Mouse (Mus musculus): ENCODE data around the gene Smarca2. TPM values are rescaled to one million over a fixed set of nuclear protein-coding genes. Genes with fewer than 3 reads are reported as not detected.

Gene Smarca2
- polyA plus RNA-seq, 1 experiment from 2014 or later: 25.8 TPM

- H3K4me1 ChIP-seq: peaks cover 21% of the 10 kb centered on the region
- H3K27ac ChIP-seq (replicated peaks): no peak overlapping the region
- H3K4me3 ChIP-seq: no peak overlapping the region
- no peaks in the 10 kb centered on the region for H3K9me3 ChIP-seq
- H3K36me3 ChIP-seq: peaks cover 17% of the 10 kb centered on the region
- no peak overlapping the region for H3K4me2 ChIP-seq
- no peak overlapping the region for H3K9ac ChIP-seq
- WGBS: 81% methylated on average over 5 of the region's 5 CpGs
- H3K27me3 ChIP-seq (replicated peaks): no peaks in the 10 kb centered on the region
- no peak for ATAC-seq (ENCODE audit: extremely low read depth, insufficient number of reproducible peaks, low FRiP score, low TSS enrichment)
Measured at GRCm38 (mm10) chr19:26617287-26617686, 12.4 kb downstream of the Smarca2 start.

DNA sequence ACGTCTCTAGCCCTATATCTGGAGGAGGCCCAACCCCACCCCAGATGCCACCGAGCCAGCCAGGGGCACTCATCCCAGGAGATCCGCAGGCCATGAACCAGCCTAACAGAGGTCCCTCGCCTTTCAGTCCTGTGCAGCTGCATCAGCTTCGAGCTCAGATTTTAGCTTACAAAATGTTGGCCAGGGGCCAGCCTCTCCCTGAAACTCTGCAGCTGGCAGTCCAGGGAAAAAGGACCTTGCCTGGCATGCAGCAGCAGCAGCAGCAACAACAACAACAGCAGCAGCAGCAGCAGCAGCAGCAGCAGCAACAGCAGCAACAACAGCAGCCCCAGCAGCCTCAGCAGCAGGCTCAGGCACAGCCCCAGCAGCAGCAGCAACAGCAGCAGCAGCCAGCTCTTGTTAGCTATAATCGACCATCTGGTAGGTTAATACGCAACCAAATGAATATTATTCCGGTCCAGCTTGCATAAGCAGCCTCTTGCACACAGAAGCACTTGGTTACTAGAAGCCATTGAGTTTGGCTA, 25.9 kb downstream of the Smarca2 start:
- Histone ChIP-seq H3K27me3 (replicated peaks) (no peaks in the 10 kb centered on the region), H3K27ac (replicated peaks) (no peak overlapping the region)
- ATAC-seq (ENCODE audit: extremely low read depth, insufficient number of reproducible peaks, low FRiP score, low TSS enrichment): no peak

DNA sequence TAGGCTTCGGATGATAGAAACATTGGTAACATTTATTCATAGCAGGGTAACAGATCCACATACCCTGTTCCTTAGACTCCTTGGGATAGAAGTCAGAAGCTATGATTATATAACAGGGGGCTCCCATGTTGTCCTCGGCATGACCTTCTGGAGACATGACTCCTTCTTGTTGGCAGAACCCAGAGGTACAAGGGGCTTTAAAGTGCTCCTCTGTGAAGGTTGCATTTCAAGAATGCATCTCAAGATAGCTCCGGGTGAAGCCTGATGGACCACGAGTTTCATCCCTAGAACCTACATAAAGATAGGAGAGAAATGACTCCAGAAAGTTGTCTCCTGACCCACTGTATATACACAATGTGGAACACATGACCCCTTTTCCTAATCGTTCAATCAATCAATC, 27.4 kb downstream of the Smarca2 start:
- no peak overlapping the region for H3K4me2 ChIP-seq
- H3K36me3 ChIP-seq: peaks cover 21% of the 10 kb centered on the region
- no peak overlapping the region for H3K4me3 ChIP-seq
- no peak overlapping the region for H3K27ac ChIP-seq (replicated peaks)
- H3K9me3 ChIP-seq: no peaks in the 10 kb centered on the region
- 0 out of 2 replicates have a peak, but pooled peaks cover 5% of the 10 kb centered on the region for H3K4me1 ChIP-seq
- no peaks in the 10 kb centered on the region for H3K27me3 ChIP-seq (replicated peaks)
- 70% methylated on average over 5 of the region's 5 CpGs for WGBS
- no peak for ATAC-seq (ENCODE audit: extremely low read depth, insufficient number of reproducible peaks, low FRiP score, low TSS enrichment)
- no peak overlapping the region for H3K9ac ChIP-seq

More for the DNA sequence above, 25.9 kb downstream of the Smarca2 start:
- Histone ChIP-seq H3K4me3 (no peak overlapping the region), H3K9me3 (no peaks in the 10 kb centered on the region), H3K4me2 (no peak overlapping the region), H3K4me1 (0 out of 2 replicates have a peak, but pooled peaks cover 5% of the 10 kb centered on the region), H3K36me3 (peaks cover 28% of the 10 kb centered on the region), H3K9ac (no peak overlapping the region)
- 52% methylated on average over 8 of the region's 8 CpGs for WGBS

- peaks cover 5% of the 10 kb centered on the region for H3K4me1 ChIP-seq
- H3K27me3 ChIP-seq (replicated peaks): no peaks in the 10 kb centered on the region
- H3K9me3 ChIP-seq: no peaks in the 10 kb centered on the region
- no peak overlapping the region for H3K4me3 ChIP-seq
- H3K9ac ChIP-seq: no peak overlapping the region
- peaks cover 15% of the 10 kb centered on the region for H3K36me3 ChIP-seq
- no peak for ATAC-seq (ENCODE audit: extremely low read depth, insufficient number of reproducible peaks, low FRiP score, low TSS enrichment)
- no peak overlapping the region for H3K4me2 ChIP-seq
- 85% methylated on average over 13 of the region's 13 CpGs for WGBS
- H3K27ac ChIP-seq (replicated peaks): no peak overlapping the region
Measured at GRCm38 (mm10) chr19:26640556-26640955, 35.7 kb downstream of the Smarca2 start.

DNA sequence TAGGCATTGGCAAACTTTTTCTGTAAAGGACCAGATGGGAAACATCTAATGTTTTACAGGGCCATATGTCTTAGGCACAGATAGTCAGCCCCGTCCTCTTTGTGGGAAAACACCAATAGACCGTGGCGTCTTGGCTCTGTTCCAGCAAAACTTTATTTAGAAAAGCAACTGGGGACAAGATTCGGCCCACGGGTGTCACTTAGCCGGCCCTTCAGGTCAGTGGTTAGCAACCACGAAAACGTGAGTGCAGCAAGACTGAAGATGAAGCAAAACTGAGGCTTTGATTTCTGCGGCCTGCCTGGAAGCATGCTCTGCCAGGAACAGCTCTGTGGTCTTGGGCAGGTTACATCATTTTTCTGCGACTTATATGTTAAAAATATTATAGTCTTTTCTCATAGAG, 36.4 kb downstream of the Smarca2 start:
- 63% methylated on average over 10 of the region's 10 CpGs for WGBS
- no peak overlapping the region for H3K27ac ChIP-seq (replicated peaks)
- H3K4me3 ChIP-seq: no peak overlapping the region
- no peaks in the 10 kb centered on the region for H3K9me3 ChIP-seq
- no peaks in the 10 kb centered on the region for H3K27me3 ChIP-seq (replicated peaks)
- peaks cover 15% of the 10 kb centered on the region for H3K36me3 ChIP-seq
- H3K4me2 ChIP-seq: no peak overlapping the region
- H3K9ac ChIP-seq: no peak overlapping the region
- peaks cover 5% of the 10 kb centered on the region for H3K4me1 ChIP-seq
- ATAC-seq (ENCODE audit: extremely low read depth, insufficient number of reproducible peaks, low FRiP score, low TSS enrichment): no peak

- peaks cover 23% of the 10 kb centered on the region for H3K36me3 ChIP-seq
- no peaks in the 10 kb centered on the region for H3K27me3 ChIP-seq (replicated peaks)
- no peaks in the 10 kb centered on the region for H3K9me3 ChIP-seq
- H3K9ac ChIP-seq: no peak overlapping the region
- peaks cover 5% of the 10 kb centered on the region for H3K4me1 ChIP-seq
- no peak overlapping the region for H3K4me2 ChIP-seq
- no peak overlapping the region for H3K4me3 ChIP-seq
- no peak for ATAC-seq (ENCODE audit: extremely low read depth, insufficient number of reproducible peaks, low FRiP score, low TSS enrichment)
- no peak overlapping the region for H3K27ac ChIP-seq (replicated peaks)
- 62% methylated on average over 4 of the region's 4 CpGs for WGBS
Measured at GRCm38 (mm10) chr19:26643011-26643410, 38.2 kb downstream of the Smarca2 start.

DNA sequence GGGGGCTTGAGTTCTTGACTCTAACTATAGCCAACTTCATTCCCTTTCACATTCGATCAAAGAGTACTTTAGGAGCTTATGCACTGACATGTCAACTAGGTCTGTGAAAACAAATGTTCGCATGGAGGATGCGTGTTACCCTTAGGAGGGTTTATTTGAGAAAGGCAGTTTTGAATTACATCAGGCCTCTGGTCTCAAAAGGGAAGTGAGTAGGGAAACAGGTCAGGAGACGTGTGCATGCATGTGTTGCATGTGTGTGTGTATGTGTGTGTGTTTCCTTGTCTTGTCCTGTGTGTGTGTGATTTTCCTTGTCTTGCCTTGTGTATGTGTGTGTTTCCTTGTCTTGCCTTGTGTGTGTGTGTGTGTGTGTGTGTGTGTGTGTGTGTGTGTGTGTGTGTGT, 39.1 kb downstream of the Smarca2 start:
- H3K4me2 ChIP-seq: no peak overlapping the region
- H3K9ac ChIP-seq: no peak overlapping the region
- 73% methylated on average over 4 of the region's 4 CpGs for WGBS
- no peaks in the 10 kb centered on the region for H3K9me3 ChIP-seq
- peaks cover 5% of the 10 kb centered on the region for H3K4me1 ChIP-seq
- peaks cover 26% of the 10 kb centered on the region for H3K36me3 ChIP-seq
- H3K27me3 ChIP-seq (replicated peaks): no peaks in the 10 kb centered on the region
- no peak overlapping the region for H3K27ac ChIP-seq (replicated peaks)
- no peak overlapping the region for H3K4me3 ChIP-seq
- no peak for ATAC-seq (ENCODE audit: extremely low read depth, insufficient number of reproducible peaks, low FRiP score, low TSS enrichment)

- Histone ChIP-seq H3K9me3 (no peaks in the 10 kb centered on the region), H3K9ac (no peak overlapping the region), H3K27ac (replicated peaks) (no peak overlapping the region), H3K36me3 (peaks cover 36% of the 10 kb centered on the region), H3K4me3 (no peak overlapping the region), H3K4me1 (peaks cover 5% of the 10 kb centered on the region), H3K4me2 (no peak overlapping the region), H3K27me3 (replicated peaks) (no peaks in the 10 kb centered on the region)
- WGBS: 61% methylated on average over 3 of the region's 3 CpGs
- ATAC-seq (ENCODE audit: extremely low read depth, insufficient number of reproducible peaks, low FRiP score, low TSS enrichment): no peak
Measured at GRCm38 (mm10) chr19:26645016-26645415, 40.2 kb downstream of the Smarca2 start.

DNA sequence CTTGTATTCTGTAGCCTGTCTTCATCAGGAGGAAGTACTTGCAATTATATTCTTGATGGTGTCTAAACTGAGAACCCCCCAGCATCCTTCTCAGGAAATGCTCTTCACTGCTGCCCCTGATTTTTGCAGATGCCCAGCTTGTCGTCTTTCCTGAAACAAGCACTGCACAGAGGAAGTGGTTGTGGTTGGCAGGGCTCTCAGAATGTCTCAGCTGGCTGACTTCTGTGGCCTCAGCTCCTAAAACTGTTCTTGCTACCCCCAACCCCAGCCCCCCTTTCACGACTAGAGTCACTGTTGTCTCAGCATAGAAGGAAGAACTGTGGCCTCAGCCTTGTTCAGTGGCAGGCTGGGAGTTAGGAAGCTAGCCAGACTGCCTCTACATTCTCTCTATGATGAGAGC, 41.3 kb downstream of the Smarca2 start:
- Histone ChIP-seq H3K9me3 (no peaks in the 10 kb centered on the region), H3K27me3 (replicated peaks) (no peaks in the 10 kb centered on the region), H3K4me1 (peaks cover 5% of the 10 kb centered on the region), H3K36me3 (peaks cover 32% of the 10 kb centered on the region), H3K9ac (no peak overlapping the region), H3K4me2 (no peak overlapping the region), H3K27ac (replicated peaks) (no peak overlapping the region), H3K4me3 (no peak overlapping the region)
- ATAC-seq (ENCODE audit: extremely low read depth, insufficient number of reproducible peaks, low FRiP score, low TSS enrichment): no peak
- 29% methylated on average over 2 of the region's 2 CpGs for WGBS

DNA sequence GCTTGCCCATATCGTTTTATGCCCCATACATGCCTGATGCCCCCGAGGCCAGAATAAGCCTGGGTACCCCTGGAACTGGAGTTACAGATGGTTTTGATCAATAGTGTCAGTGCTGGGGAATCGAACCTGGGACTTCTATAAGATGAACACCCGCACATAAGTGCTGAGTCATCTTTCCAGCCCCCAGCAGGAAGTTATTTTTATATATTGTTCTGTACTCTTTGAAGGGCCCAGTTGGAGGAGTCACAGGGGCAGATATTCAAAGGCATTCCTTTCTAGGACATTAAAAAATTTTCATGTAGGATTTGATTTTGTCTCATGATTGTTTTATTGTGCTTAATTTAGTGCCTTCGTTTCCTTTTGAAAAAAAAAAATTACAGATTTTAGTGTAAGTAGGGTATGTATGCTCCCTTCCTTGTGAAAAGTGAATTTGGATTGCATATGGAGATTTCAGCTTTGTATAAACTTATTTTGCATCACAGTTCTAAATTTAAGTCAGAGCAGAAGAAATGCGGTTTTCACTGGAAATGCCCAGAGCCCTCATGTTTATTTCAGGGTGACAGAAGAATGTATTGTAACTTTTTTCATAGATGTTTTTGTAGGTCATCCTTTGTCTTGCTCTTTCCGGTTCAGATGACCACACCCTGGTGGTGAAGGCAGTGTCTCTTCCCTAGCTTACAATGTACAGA, 45.9 kb downstream of the Smarca2 start:
- Histone ChIP-seq H3K27me3 (replicated peaks) (no peaks in the 10 kb centered on the region), H3K9ac (no peak overlapping the region), H3K4me2 (no peak overlapping the region), H3K36me3 (peaks cover 53% of the 10 kb centered on the region), H3K4me1 (no peaks in the 10 kb centered on the region), H3K27ac (replicated peaks) (no peak overlapping the region), H3K9me3 (no peaks in the 10 kb centered on the region), H3K4me3 (no peak overlapping the region)
- WGBS: 84% methylated on average over 7 of the region's 7 CpGs
- no peak for ATAC-seq (ENCODE audit: extremely low read depth, insufficient number of reproducible peaks, low FRiP score, low TSS enrichment)

DNA sequence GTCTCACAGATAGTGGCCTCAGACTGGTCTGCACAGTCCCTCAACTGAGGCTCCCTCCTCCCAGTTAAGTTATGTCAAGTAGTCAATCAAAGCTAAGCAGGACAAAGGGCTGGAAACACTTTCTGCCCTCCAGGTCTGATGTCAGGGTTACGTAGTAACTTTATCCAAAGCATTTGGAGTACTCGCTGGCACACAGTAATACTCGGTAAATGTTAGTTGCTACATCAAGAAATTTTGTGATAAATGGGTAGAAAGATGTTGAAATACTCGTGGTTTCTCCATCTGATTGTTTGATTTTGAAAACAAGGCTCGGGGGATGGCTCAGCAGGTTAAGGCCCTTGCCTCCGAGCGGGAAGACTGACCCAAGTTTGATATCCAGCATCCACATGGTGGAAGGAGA, 53.5 kb downstream of the Smarca2 start:
- WGBS: 66% methylated on average over 7 of the region's 7 CpGs
- H3K4me1 ChIP-seq: no peaks in the 10 kb centered on the region; the same call in 1 of the 2 replicates
- no peak overlapping the region for H3K4me3 ChIP-seq
- ATAC-seq (ENCODE audit: extremely low read depth, insufficient number of reproducible peaks, low FRiP score, low TSS enrichment): no peak
- H3K27me3 ChIP-seq (replicated peaks): no peaks in the 10 kb centered on the region
- H3K9me3 ChIP-seq: no peaks in the 10 kb centered on the region
- no peak overlapping the region for H3K4me2 ChIP-seq
- H3K36me3 ChIP-seq: peaks cover 26% of the 10 kb centered on the region
- H3K27ac ChIP-seq (replicated peaks): no peak overlapping the region
- no peak overlapping the region for H3K9ac ChIP-seq

DNA sequence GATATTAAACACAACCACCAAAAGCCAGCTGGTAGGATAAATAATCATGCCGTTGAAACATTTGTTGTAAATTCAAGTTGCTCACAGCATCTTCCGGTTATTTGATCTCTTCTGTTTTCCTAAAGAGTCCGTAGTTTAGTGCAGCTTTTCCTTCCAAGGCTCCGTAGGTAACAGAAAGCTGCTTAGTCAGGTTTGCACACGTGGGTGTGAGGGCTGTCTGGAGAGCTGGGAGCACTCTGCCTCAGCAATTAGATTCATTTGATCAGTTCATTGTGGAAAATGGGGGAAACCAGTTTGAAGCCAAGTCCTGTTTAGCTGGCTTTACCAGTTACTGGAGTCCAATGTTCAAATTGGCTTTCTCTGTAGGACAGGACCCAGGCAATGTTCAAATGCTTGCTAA, 55.1 kb downstream of the Smarca2 start:
- ATAC-seq (ENCODE audit: extremely low read depth, insufficient number of reproducible peaks, low FRiP score, low TSS enrichment): no peak
- Histone ChIP-seq H3K27ac (replicated peaks) (no peak overlapping the region), H3K4me2 (no peak overlapping the region), H3K4me1 (no peaks in the 10 kb centered on the region; the same call in 1 of the 2 replicates), H3K4me3 (no peak overlapping the region), H3K36me3 (peaks cover 17% of the 10 kb centered on the region), H3K9me3 (no peaks in the 10 kb centered on the region), H3K9ac (no peak overlapping the region), H3K27me3 (replicated peaks) (no peaks in the 10 kb centered on the region)
- 84% methylated on average over 5 of the region's 5 CpGs for WGBS
